Mouse (Mus musculus) cortical plate, adult 2 months (tissue): ENCODE data around the gene Plekhh3.

Experiments used
- CTCF ChIP-seq: fragments of 200-500 bp; IDR thresholded peaks from 2 replicates; pipeline ENCODE4 v1.5.1; 2011; ENCODE audit warnings: mild to moderate bottlenecking, control low read depth, low read length; ENCODE audit not compliant: insufficient read depth; ENCODE audit errors: extremely low read depth
- POLR2A ChIP-seq: fragments of 200-500 bp; IDR thresholded peaks from 2 replicates; pipeline ENCODE4 v1.6.1; 2011; ENCODE audit warnings: mild to moderate bottlenecking, low read length, control low read depth; ENCODE audit not compliant: insufficient read depth; ENCODE audit errors: extremely low read depth

- TF ChIP-seq CTCF (no peak), POLR2A (peak; percentile 90)
Observed at GRCm38 (mm10) chr11:101119761-101120544, 51.2 kb downstream of the Plekhh3 start, which contains the start of the genes Retreg3 and Tubg1.
